Mouse (Mus musculus) liver, embryonic 14.5 days (tissue): Measurements from ENCODE around the gene Dph3. TPM values are rescaled to one million over a fixed set of nuclear protein-coding genes. Genes with fewer than 3 reads are reported as not detected.

Experiments used
- ATAC-seq: fragments of 200-750 bp; cut with Nextera tagmentation; 2 replicates; pipeline ENCODE4 v1.8.0; 2017; ENCODE audit warnings: moderate number of reproducible peaks, mild to moderate bottlenecking, moderate library complexity; ENCODE audit not compliant: insufficient read depth
- DNase-seq, 3 experiments: peaks; one replicate each; pipeline ENCODE4 v3.0.0-alpha.2; 2012 to 2013; ENCODE audit warnings: low read depth in 3 of 3, low spot score in 3 of 3
- H3K27ac ChIP-seq: fragments of 300-500 bp; sonication (generic); 2 replicates; pipeline ENCODE4 v1.5.1; 2014; ENCODE audit warnings: moderate library complexity, mild to moderate bottlenecking, control low read depth, inconsistent platforms
- H3K27me3 ChIP-seq: fragments of 300-500 bp; sonication (generic); 2 replicates; pipeline ENCODE4 v1.6.1; 2014; ENCODE audit warnings: mild to moderate bottlenecking, low read length, moderate library complexity; ENCODE audit not compliant: control insufficient read depth, insufficient read depth
- H3K36me3 ChIP-seq: fragments of 300-500 bp; sonication (generic); replicated peaks from 2 replicates; pipeline ENCODE4 v1.6.1; 2014; ENCODE audit warnings: low read depth; ENCODE audit not compliant: control insufficient read depth, insufficient read depth
- H3K4me1 ChIP-seq, 2 experiments: fragments of 200-500 bp in 1 of 2; fragments of 300-500 bp in 1 of 2; sonication (generic) in 1 of 2; replicated peaks; 2 replicates each; pipeline ENCODE4 v1.6.1; 2012 to 2014; ENCODE audit warnings: antibody characterized with exemption in 1 of 2, inconsistent platforms in 1 of 2, low read length in 1 of 2; ENCODE audit not compliant: control insufficient read depth in 2 of 2, insufficient read depth in 2 of 2
- H3K4me2 ChIP-seq: fragments of 300-500 bp; sonication (generic); 2 replicates; pipeline ENCODE4 v1.6.1; 2014; ENCODE audit warnings: low read depth, mild to moderate bottlenecking, control low read depth, moderate library complexity
- H3K4me3 ChIP-seq, 2 experiments: fragments of 200-500 bp in 1 of 2; fragments of 300-500 bp in 1 of 2; sonication (generic) in 1 of 2; 2 replicates each; pipeline ENCODE4 v1.5.1; 2012 to 2014; ENCODE audit warnings: low read depth in 2 of 2, low read length in 2 of 2, mild to moderate bottlenecking in 2 of 2, control low read depth in 1 of 2, inconsistent platforms in 1 of 2, moderate library complexity in 1 of 2; ENCODE audit not compliant: insufficient read depth in 1 of 2
- H3K9ac ChIP-seq: fragments of 300-500 bp; sonication (generic); replicated peaks from 2 replicates; pipeline ENCODE4 v1.6.1; 2014; ENCODE audit warnings: mild to moderate bottlenecking, control low read depth, moderate library complexity
- H3K9me3 ChIP-seq: fragments of 300-500 bp; sonication (generic); 2 replicates; pipeline ENCODE4 v1.6.1; 2016; ENCODE audit warnings: low read length, mixed read lengths; ENCODE audit not compliant: control insufficient read depth
- CTCF ChIP-seq: IDR thresholded peaks from 2 replicates; pipeline ENCODE4 v1.5.1; 2016; ENCODE audit warnings: antibody characterized with exemption, low read depth, control low read depth
- EP300 ChIP-seq: IDR thresholded peaks from 2 replicates; pipeline ENCODE4 v1.6.1; 2016; ENCODE audit warnings: antibody characterized with exemption, low read depth
- WGBS: fragments of 180-500 bp; shearing (Covaris S2); extraction: QIAGEN DNeasy Blood & Tissue Kit; methylation state at CpG from one replicate; pipeline ENCODE4 v1.1.7; 2014; ENCODE audit not compliant: insufficient replicate concordance; 5-methylcytosine and 5-hydroxymethylcytosine counted together
- polyA plus RNA-seq, 2 experiments: library from polyadenylated mRNA; depleted of rRNA in 1 of 2; stranded (reverse) in 1 of 2; unstranded in 1 of 2; fragments of >200 nt; fragmentation: Nextera tagmentation in 1 of 2; extraction: Ambion mirVana in 1 of 2; gene quantifications; 2 replicates each; pipeline versions ENCODE4 v1.2.1 to v1.2.3; 2012 to 2014

Gene Dph3
- polyA plus RNA-seq, 2 experiments = 29.5 to 87.1 TPM

GRCm38 (mm10) chr14:32036482-32036881 is 49.0 kb downstream of the Dph3 start:
- H3K36me3 ChIP-seq = no peaks in the 10 kb centered on the region
- no peak overlapping the region for H3K4me2 ChIP-seq
- no peaks in the 10 kb centered on the region for H3K27me3 ChIP-seq
- ATAC-seq (no peak), DNase-seq (no peak)
- peaks cover 19 to 29% of the 10 kb centered on the region in 2 experiments for H3K4me1 ChIP-seq
- TF ChIP-seq EP300 = no peak
- no peak for TF ChIP-seq CTCF
- no peak overlapping the region for H3K9ac ChIP-seq
- WGBS = 76% methylated on average over 5 of the region's 5 CpGs
- no peak overlapping the region for H3K4me3 ChIP-seq
- H3K9me3 ChIP-seq = no peaks in the 10 kb centered on the region
- no peak overlapping the region for H3K27ac ChIP-seq

GRCm38 (mm10) chr14:32032522-32032921 is 53.0 kb downstream of the Dph3 start:
- peaks cover 9 to 10% of the 10 kb centered on the region in 2 experiments for H3K4me1 ChIP-seq
- no peaks in the 10 kb centered on the region for H3K9me3 ChIP-seq
- peaks cover 3% of the 10 kb centered on the region for H3K27me3 ChIP-seq
- H3K9ac ChIP-seq = no peak overlapping the region
- ATAC-seq (0 out of 2 replicates have a peak, but pooled peaks have one; percentile 31), DNase-seq (peak in 2 of 3 experiments; percentile 13 to 36)
- WGBS = 9% methylated on average over 4 of the region's 4 CpGs
- no peak overlapping the region for H3K27ac ChIP-seq
- H3K36me3 ChIP-seq = no peaks in the 10 kb centered on the region
- H3K4me3 ChIP-seq = no peak overlapping the region
- no peak overlapping the region for H3K4me2 ChIP-seq
- TF ChIP-seq CTCF (peak; percentile 95), EP300 (no peak)

Other genes starting within 250 kb of the Dph3 start
- not detected in 2 replicates for gene Galnt15, start 56.7 kb downstream of the Dph3 start, polyA plus RNA-seq (2012; rRNA removed)
- gene Galnt15, start 56.7 kb downstream of the Dph3 start, polyA plus RNA-seq (2014; fragmentation: Nextera tagmentation; extraction: Ambion mirVana) = not detected in 2 replicates
- gene Oxnad1, start 355 bp downstream of the Dph3 start, polyA plus RNA-seq (2012; rRNA removed) = 13.2 and 14.2 TPM in 2 replicates
- gene Oxnad1, start 355 bp downstream of the Dph3 start, polyA plus RNA-seq (2014; fragmentation: Nextera tagmentation; extraction: Ambion mirVana) = 11.2 and 12.9 TPM in 2 replicates
- gene Msmb, start 56.3 kb upstream of the Dph3 start, polyA plus RNA-seq (2012; rRNA removed) = 0.13 and 0.19 TPM in 2 replicates
- 0.33 and 0.38 TPM in 2 replicates for gene Msmb, start 56.3 kb upstream of the Dph3 start, polyA plus RNA-seq (2014; fragmentation: Nextera tagmentation; extraction: Ambion mirVana)
- 80.7 and 117 TPM in 2 replicates for gene Ncoa4, start 74.1 kb upstream of the Dph3 start, polyA plus RNA-seq (2012; rRNA removed)
- gene Ncoa4, start 74.1 kb upstream of the Dph3 start, polyA plus RNA-seq (2014; fragmentation: Nextera tagmentation; extraction: Ambion mirVana) = 353 and 363 TPM in 2 replicates
- gene Timm23, start 116.2 kb upstream of the Dph3 start, polyA plus RNA-seq (2012; rRNA removed) = 75.8 and 90.5 TPM in 2 replicates
- 196 and 199 TPM in 2 replicates for gene Timm23, start 116.2 kb upstream of the Dph3 start, polyA plus RNA-seq (2014; fragmentation: Nextera tagmentation; extraction: Ambion mirVana)
- 4.4 and 6.0 TPM in 2 replicates for gene Parg, start 116.2 kb upstream of the Dph3 start, polyA plus RNA-seq (2012; rRNA removed)
- gene Parg, start 116.2 kb upstream of the Dph3 start, polyA plus RNA-seq (2014; fragmentation: Nextera tagmentation; extraction: Ambion mirVana) = 12.6 and 17.0 TPM in 2 replicates
- 0.39 and 0.41 TPM in 2 replicates for gene Ogdhl, start 236.3 kb upstream of the Dph3 start, polyA plus RNA-seq (2012; rRNA removed)
- 0.58 and 1.0 TPM in 2 replicates for gene Ogdhl, start 236.3 kb upstream of the Dph3 start, polyA plus RNA-seq (2014; fragmentation: Nextera tagmentation; extraction: Ambion mirVana)